Mouse (Mus musculus) intestine, postnatal 0 days (tissue): ENCODE results near the gene Rnf149. TPM values are rescaled to one million over a fixed set of nuclear protein-coding genes. Genes with fewer than 3 reads are reported as not detected.

Source experiments
- ATAC-seq: fragments of 200-750 bp; cut with Nextera tagmentation; 2 replicates; pipeline ENCODE4 v1.8.0; 2017; ENCODE audit warnings: mild to moderate bottlenecking, moderate TSS enrichment, moderate library complexity
- H3K27ac ChIP-seq: fragments of 300-500 bp; sonication (generic); 2 replicates; pipeline ENCODE4 v1.5.1; 2014; ENCODE audit warnings: mild to moderate bottlenecking, low read depth, low read length, moderate library complexity
- H3K27me3 ChIP-seq: fragments of 300-500 bp; sonication (generic); replicated peaks from 2 replicates; pipeline ENCODE4 v1.6.1; 2014; ENCODE audit warnings: low read length, mixed read lengths; ENCODE audit not compliant: control insufficient read depth, insufficient read depth
- H3K36me3 ChIP-seq: fragments of 300-500 bp; sonication (generic); 2 replicates; pipeline ENCODE4 v1.6.1; 2014; ENCODE audit warnings: mild to moderate bottlenecking, moderate library complexity; ENCODE audit not compliant: control insufficient read depth, insufficient read depth
- H3K4me1 ChIP-seq: fragments of 300-500 bp; sonication (generic); replicated peaks from 2 replicates; pipeline ENCODE4 v1.6.1; 2014; ENCODE audit warnings: antibody characterized with exemption, low read length, mixed read lengths; ENCODE audit not compliant: control insufficient read depth, insufficient read depth
- H3K4me2 ChIP-seq: fragments of 300-500 bp; sonication (generic); replicated peaks from 2 replicates; pipeline ENCODE4 v1.6.1; 2014; ENCODE audit warnings: low read depth, mild to moderate bottlenecking, moderate library complexity
- H3K4me3 ChIP-seq: fragments of 300-500 bp; sonication (generic); 2 replicates; pipeline ENCODE4 v1.5.1; 2014; ENCODE audit warnings: low read depth, low read length
- H3K9ac ChIP-seq: fragments of 300-500 bp; sonication (generic); 2 replicates; pipeline ENCODE4 v1.6.1; 2014; ENCODE audit warnings: mild to moderate bottlenecking, low read depth, low read length
- H3K9me3 ChIP-seq: fragments of 300-500 bp; sonication (generic); 2 replicates; pipeline ENCODE4 v1.6.1; 2016; ENCODE audit warnings: mixed run types; ENCODE audit not compliant: control insufficient read depth
- CTCF ChIP-seq: sonication (generic); IDR thresholded peaks from 2 replicates; pipeline ENCODE4 v1.5.1; 2016; ENCODE audit warnings: low read depth, mild to moderate bottlenecking, control low read depth, antibody characterized with exemption, moderate library complexity
- WGBS: fragments of 180-500 bp; shearing (Covaris S2); extraction: QIAGEN DNeasy Blood & Tissue Kit; methylation state at CpG from one replicate; pipeline ENCODE4 v1.1.7; 2014; 5-methylcytosine and 5-hydroxymethylcytosine counted together
- polyA plus RNA-seq: library from polyadenylated mRNA; unstranded; fragments of >200 nt; fragmentation: Nextera tagmentation; extraction: Ambion mirVana; gene quantifications from 2 replicates; pipeline ENCODE4 v1.2.1, GENCODE M21; 2015

The Rnf149 gene
- polyA plus RNA-seq, 1 experiment from 2014 or later, result 16.9 TPM

- ATAC-seq, result peak; percentile 74
- WGBS, result 60% methylated on average over 10 of the region's 10 CpGs
- H3K9ac ChIP-seq, result no peak overlapping the region
These were observed 61.8 kb downstream of the Rnf149 start for GRCm38 (mm10) chr1:39515303-39515991.

GRCm38 (mm10) chr1:39512183-39512582 lies 65.0 kb downstream of the Rnf149 start:
- no peak for ATAC-seq
- Histone ChIP-seq H3K36me3 (no peaks in the 10 kb centered on the region), H3K9ac (no peak overlapping the region), H3K4me3 (no peak overlapping the region), H3K9me3 (no peaks in the 10 kb centered on the region), H3K27ac (no peak overlapping the region), H3K4me1 (no peaks in the 10 kb centered on the region), H3K27me3 (no peaks in the 10 kb centered on the region), H3K4me2 (no peak overlapping the region)
- WGBS, result 68% methylated on average over 1 of the region's 1 CpGs
- no peak for TF ChIP-seq CTCF

More at GRCm38 (mm10) chr1:39515303-39515991, 61.8 kb downstream of the Rnf149 start:
- no peaks in the 10 kb centered on the region for H3K4me1 ChIP-seq
- H3K4me3 ChIP-seq, result no peak overlapping the region
- H3K27me3 ChIP-seq, result no peaks in the 10 kb centered on the region
- H3K36me3 ChIP-seq, result no peaks in the 10 kb centered on the region
- TF ChIP-seq CTCF, result no peak
- H3K27ac ChIP-seq, result no peak overlapping the region
- peak overlapping the region; percentile 30; the same call in 1 of the 2 replicates for H3K4me2 ChIP-seq
- no peaks in the 10 kb centered on the region for H3K9me3 ChIP-seq

DNA sequence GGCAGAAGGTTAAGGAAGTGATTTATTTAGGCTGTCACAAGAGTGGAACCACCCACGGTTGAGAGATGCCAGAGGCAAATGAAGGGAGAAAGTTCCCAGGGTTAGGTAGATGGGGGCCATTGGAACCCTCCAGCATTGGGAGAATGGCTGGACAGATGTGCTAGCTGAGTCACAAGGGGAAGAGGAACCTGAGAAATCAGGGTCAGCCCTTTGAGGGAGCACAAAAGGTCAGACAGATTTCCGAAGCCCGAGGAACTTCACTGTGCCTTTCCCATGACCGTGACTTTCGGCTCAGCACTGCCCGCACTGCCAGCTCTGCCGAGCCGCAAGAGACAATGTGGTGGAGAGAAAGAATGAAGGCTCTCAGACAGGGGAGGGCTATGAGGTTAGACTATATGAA lies 65.4 kb downstream of the Rnf149 start:
- no peak overlapping the region for H3K9ac ChIP-seq
- no peaks in the 10 kb centered on the region for H3K36me3 ChIP-seq
- H3K9me3 ChIP-seq, result no peaks in the 10 kb centered on the region
- WGBS, result 76% methylated on average over 8 of the region's 8 CpGs
- no peak overlapping the region for H3K4me3 ChIP-seq
- H3K27me3 ChIP-seq, result no peaks in the 10 kb centered on the region
- no peak for TF ChIP-seq CTCF
- no peak overlapping the region for H3K4me2 ChIP-seq
- no peaks in the 10 kb centered on the region for H3K4me1 ChIP-seq
- no peak overlapping the region for H3K27ac ChIP-seq
- ATAC-seq, result no peak

- WGBS, result 66% methylated on average over 9 of the region's 9 CpGs
- Histone ChIP-seq H3K27me3 (no peaks in the 10 kb centered on the region), H3K4me3 (no peak overlapping the region), H3K4me1 (no peaks in the 10 kb centered on the region), H3K9ac (no peak overlapping the region), H3K36me3 (no peaks in the 10 kb centered on the region), H3K9me3 (no peaks in the 10 kb centered on the region), H3K27ac (no peak overlapping the region), H3K4me2 (no peak overlapping the region)
- no peak for TF ChIP-seq CTCF
- no peak for ATAC-seq
These were observed 71.6 kb downstream of the Rnf149 start for GRCm38 (mm10) chr1:39505600-39505999.

GRCm38 (mm10) chr1:39504261-39504660 lies 72.9 kb downstream of the Rnf149 start:
- Histone ChIP-seq H3K4me1 (no peaks in the 10 kb centered on the region), H3K27me3 (no peaks in the 10 kb centered on the region), H3K4me2 (no peak overlapping the region), H3K36me3 (no peaks in the 10 kb centered on the region), H3K9ac (no peak overlapping the region), H3K27ac (no peak overlapping the region), H3K9me3 (no peaks in the 10 kb centered on the region), H3K4me3 (no peak overlapping the region)
- peak; percentile 68 for TF ChIP-seq CTCF
- no peak for ATAC-seq
- WGBS, result 17% methylated on average over 1 of the region's 1 CpGs

GRCm38 (mm10) chr1:39502817-39503633 lies 74.2 kb downstream of the Rnf149 start:
- 78% methylated on average over 17 of the region's 17 CpGs for WGBS
- no peak overlapping the region for H3K27ac ChIP-seq
- no peaks in the 10 kb centered on the region for H3K27me3 ChIP-seq
- TF ChIP-seq CTCF, result no peak
- H3K36me3 ChIP-seq, result no peaks in the 10 kb centered on the region
- ATAC-seq, result no peak
- no peaks in the 10 kb centered on the region for H3K4me1 ChIP-seq
- no peak overlapping the region for H3K9ac ChIP-seq
- no peak overlapping the region for H3K4me3 ChIP-seq
- H3K4me2 ChIP-seq, result no peak overlapping the region
- H3K9me3 ChIP-seq, result no peaks in the 10 kb centered on the region

Other genes starting within 250 kb of the Rnf149 start
- gene Rpl31, start 209.6 kb downstream of the Rnf149 start, polyA plus RNA-seq, result 434 and 438 TPM in 2 replicates
- gene Tbc1d8, start 98.7 kb downstream of the Rnf149 start, polyA plus RNA-seq, result 4.2 and 4.7 TPM in 2 replicates
- 13.5 and 14.7 TPM in 2 replicates for gene Cnot11, start 42.4 kb downstream of the Rnf149 start, polyA plus RNA-seq
- 0.26 and 0.34 TPM in 2 replicates for gene Creg2, start 74.1 kb upstream of the Rnf149 start, polyA plus RNA-seq
- 0.09 and 0.16 TPM in 2 replicates for gene Rfx8, start 143.6 kb upstream of the Rnf149 start, polyA plus RNA-seq
- gene Gm3646, start 227.9 kb upstream of the Rnf149 start, polyA plus RNA-seq, result 0.54 TPM in 1 of 2 replicates, not detected in the other